Mouse (Mus musculus) forebrain, embryonic 14.5 days (tissue): ENCODE measurements at regions not wholly inside any gene's neighbourhood (a gene's known extent, or its start where the extent isn't known, plus 50 kb on each side); places are given as distances from the start of the nearest gene placed in this dataset.

ENCODE experiments used
- ATAC-seq: fragments of 200-750 bp; cut with Nextera tagmentation; 2 replicates; pipeline ENCODE4 v1.8.0; 2017; ENCODE audit warnings: mild to moderate bottlenecking, moderate library complexity
- DNase-seq: peaks from one replicate; pipeline ENCODE4 v3.0.0-alpha.2; 2015; ENCODE audit warnings: low spot score
- H3K27ac ChIP-seq: fragments of 300-500 bp; sonication (generic); 2 replicates; pipeline ENCODE4 v1.5.1; 2014; ENCODE audit warnings: low read depth, mild to moderate bottlenecking, control low read depth, low read length, moderate library complexity
- H3K27me3 ChIP-seq: fragments of 300-500 bp; sonication (generic); replicated peaks from 2 replicates; pipeline ENCODE4 v1.6.1; 2014; ENCODE audit warnings: low read length, control low read depth, mixed read lengths; ENCODE audit not compliant: control insufficient read depth, insufficient read depth
- H3K36me3 ChIP-seq: fragments of 300-500 bp; sonication (generic); 2 replicates; pipeline ENCODE4 v1.6.1; 2014; ENCODE audit warnings: low read length, control low read depth; ENCODE audit not compliant: control insufficient read depth, insufficient read depth
- H3K4me1 ChIP-seq: fragments of 300-500 bp; sonication (generic); 2 replicates; pipeline ENCODE4 v1.6.1; 2014; ENCODE audit warnings: antibody characterized with exemption, low read length, control low read depth; ENCODE audit not compliant: control insufficient read depth, insufficient read depth
- H3K4me2 ChIP-seq: fragments of 300-500 bp; sonication (generic); 2 replicates; pipeline ENCODE4 v1.6.1; 2014; ENCODE audit warnings: mild to moderate bottlenecking, control low read depth, low read length
- H3K4me3 ChIP-seq: fragments of 300-500 bp; sonication (generic); 2 replicates; pipeline ENCODE4 v1.5.1; 2014; ENCODE audit warnings: low read depth, low read length, control low read depth
- H3K9ac ChIP-seq: fragments of 300-500 bp; sonication (generic); 2 replicates; pipeline ENCODE4 v1.6.1; 2014; ENCODE audit warnings: mild to moderate bottlenecking, low read length, control low read depth, moderate library complexity
- H3K9me3 ChIP-seq: fragments of 300-500 bp; sonication (generic); replicated peaks from 2 replicates; pipeline ENCODE4 v1.6.1; 2016; ENCODE audit warnings: low read length, control low read depth, mixed read lengths; ENCODE audit not compliant: control insufficient read depth
- whole genome bisulfite sequencing: fragments of 180-500 bp; shearing (Covaris S2); extraction: QIAGEN DNeasy Blood & Tissue Kit; methylation state at CpG from one replicate; pipeline ENCODE4 v1.1.7; 2014; 5-methylcytosine and 5-hydroxymethylcytosine counted together

DNA sequence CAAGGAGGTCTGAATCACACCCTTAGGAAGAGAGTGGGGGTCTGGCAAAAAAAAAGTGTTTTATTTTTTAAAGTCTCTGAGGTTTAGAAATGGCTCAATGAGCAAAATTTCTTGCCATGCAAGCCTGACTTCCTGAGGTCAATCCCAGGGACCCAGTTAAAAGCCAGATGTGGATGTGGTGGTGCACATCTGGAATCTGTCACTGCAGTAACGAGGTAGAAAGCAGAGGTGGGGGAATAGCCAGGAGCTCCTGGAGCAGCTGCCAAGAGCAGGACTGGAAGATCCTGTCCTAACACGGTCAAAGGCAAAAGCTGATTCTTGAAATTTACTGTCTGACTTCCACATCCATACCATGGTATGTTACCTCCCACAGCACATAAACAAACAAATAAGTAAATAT lies 424.4 kb downstream of the Cdh26 start:
- Histone ChIP-seq H3K4me2 (no peak overlapping the region), H3K9me3 (no peaks in the 10 kb centered on the region), H3K9ac (no peak overlapping the region), H3K4me3 (no peak overlapping the region), H3K27me3 (no peaks in the 10 kb centered on the region), H3K4me1 (peaks cover 13% of the 10 kb centered on the region), H3K36me3 (no peaks in the 10 kb centered on the region), H3K27ac (no peak overlapping the region)
- WGBS: 59% methylated on average over 2 of the region's 2 CpGs
- DNase-seq (no peak), ATAC-seq (no peak)

- no peak overlapping the region for H3K9ac ChIP-seq
- ATAC-seq (no peak), DNase-seq (no peak)
- no peak overlapping the region for H3K4me2 ChIP-seq
- no peak overlapping the region for H3K27ac ChIP-seq
- H3K27me3 ChIP-seq: no peaks in the 10 kb centered on the region
- no peaks in the 10 kb centered on the region for H3K4me1 ChIP-seq
- no peaks in the 10 kb centered on the region for H3K9me3 ChIP-seq
- H3K36me3 ChIP-seq: no peaks in the 10 kb centered on the region
- H3K4me3 ChIP-seq: no peak overlapping the region
These were observed 432.3 kb downstream of the Cdh26 start for GRCm38 (mm10) chr2:178862620-178863019.

- Histone ChIP-seq H3K9ac (no peak overlapping the region), H3K27me3 (no peaks in the 10 kb centered on the region), H3K4me1 (no peaks in the 10 kb centered on the region), H3K4me3 (no peak overlapping the region), H3K4me2 (no peak overlapping the region), H3K27ac (no peak overlapping the region), H3K9me3 (no peaks in the 10 kb centered on the region), H3K36me3 (no peaks in the 10 kb centered on the region)
- DNase-seq (no peak), ATAC-seq (no peak)
- 74% methylated on average over 3 of the region's 3 CpGs for WGBS
These were observed 436.8 kb downstream of the Cdh26 start for GRCm38 (mm10) chr2:178867086-178867485.

DNA sequence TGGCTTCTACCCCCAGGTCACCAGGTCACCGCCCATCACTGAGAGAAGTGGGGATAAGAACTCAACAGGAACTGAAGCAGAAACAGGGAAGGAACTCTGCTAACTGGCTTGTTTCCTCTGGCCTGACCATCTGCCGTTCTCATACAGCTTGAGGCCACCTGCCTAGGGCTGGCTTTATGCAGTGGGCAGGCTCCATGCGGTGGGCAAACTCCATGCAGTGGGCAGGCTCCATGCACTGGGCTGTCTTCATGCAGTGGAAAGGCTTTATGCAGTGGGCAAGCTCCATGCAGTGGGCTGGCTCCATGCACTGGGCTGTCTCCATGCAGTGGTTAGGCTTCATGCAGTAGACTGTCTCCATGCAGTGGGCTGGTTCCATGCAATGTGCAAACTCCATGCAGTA lies 438.8 kb downstream of the Cdh26 start:
- no peak overlapping the region for H3K4me3 ChIP-seq
- no peaks in the 10 kb centered on the region for H3K9me3 ChIP-seq
- no peak overlapping the region for H3K9ac ChIP-seq
- DNase-seq: no peak
- no peaks in the 10 kb centered on the region for H3K4me1 ChIP-seq
- no peak overlapping the region for H3K27ac ChIP-seq
- no peak for ATAC-seq
- H3K36me3 ChIP-seq: no peaks in the 10 kb centered on the region
- 82% methylated on average over 3 of the region's 3 CpGs for WGBS
- H3K27me3 ChIP-seq: no peaks in the 10 kb centered on the region
- no peak overlapping the region for H3K4me2 ChIP-seq

GRCm38 (mm10) chr2:178878436-178878835 lies 448.1 kb downstream of the Cdh26 start:
- no peaks in the 10 kb centered on the region for H3K36me3 ChIP-seq
- H3K9ac ChIP-seq: no peak overlapping the region
- no peak overlapping the region for H3K4me3 ChIP-seq
- H3K27ac ChIP-seq: no peak overlapping the region; the same call in 1 of the 2 replicates
- no peaks in the 10 kb centered on the region for H3K27me3 ChIP-seq
- 78% methylated on average over 12 of the region's 12 CpGs for WGBS
- ATAC-seq: no peak
- no peaks in the 10 kb centered on the region for H3K9me3 ChIP-seq
- no peak for DNase-seq
- no peak overlapping the region for H3K4me2 ChIP-seq
- no peaks in the 10 kb centered on the region for H3K4me1 ChIP-seq

DNA sequence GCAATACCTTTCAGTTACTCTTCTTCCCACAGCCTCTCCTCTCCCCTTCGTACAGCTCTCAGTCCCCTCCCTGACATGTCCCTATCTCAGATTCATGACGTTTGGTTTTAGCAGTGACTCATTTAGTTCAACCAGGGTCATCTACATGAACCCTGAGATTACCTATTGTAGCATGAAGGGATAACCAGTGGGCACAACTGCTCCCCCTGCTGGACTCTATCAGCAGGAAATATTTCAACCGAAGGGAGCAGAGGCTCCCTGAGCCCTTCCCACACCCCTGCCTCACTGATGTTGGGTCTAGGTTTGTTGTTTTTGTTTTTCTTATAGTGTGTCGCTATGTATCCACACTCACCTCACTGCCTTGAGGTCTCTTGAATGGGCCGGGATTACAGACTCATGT lies 455.4 kb downstream of the Cdh26 start:
- no peak overlapping the region for H3K27ac ChIP-seq
- ATAC-seq: no peak
- H3K4me1 ChIP-seq: no peaks in the 10 kb centered on the region
- no peak overlapping the region for H3K9ac ChIP-seq
- no peaks in the 10 kb centered on the region for H3K27me3 ChIP-seq
- no peaks in the 10 kb centered on the region for H3K9me3 ChIP-seq
- H3K36me3 ChIP-seq: no peaks in the 10 kb centered on the region
- peak; percentile 31 for DNase-seq
- 60% methylated on average over 5 of the region's 5 CpGs for WGBS
- no peak overlapping the region for H3K4me3 ChIP-seq
- H3K4me2 ChIP-seq: no peak overlapping the region

DNA sequence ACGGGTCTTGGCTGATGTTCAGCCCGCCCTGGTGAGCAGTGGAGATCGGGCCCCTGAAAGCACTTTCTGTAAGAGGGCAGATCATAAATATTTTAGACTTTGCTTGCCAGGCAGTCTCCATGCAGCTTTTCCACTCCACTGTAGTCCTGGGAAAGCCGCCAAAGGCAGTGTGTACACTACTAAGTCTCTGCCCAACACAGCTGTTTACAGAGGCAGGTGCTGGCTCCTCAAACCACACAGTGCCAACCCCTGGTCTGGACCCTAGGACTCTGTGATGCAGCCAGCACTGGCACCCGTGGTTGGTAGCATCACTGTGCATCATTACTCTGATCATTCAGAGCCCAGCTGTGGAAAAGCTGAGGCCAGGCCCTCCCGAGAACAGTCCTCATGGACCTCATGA lies 458.4 kb downstream of the Cdh26 start:
- no peak overlapping the region for H3K27ac ChIP-seq
- no peak overlapping the region for H3K4me3 ChIP-seq
- no peaks in the 10 kb centered on the region for H3K4me1 ChIP-seq
- H3K27me3 ChIP-seq: no peaks in the 10 kb centered on the region
- no peaks in the 10 kb centered on the region for H3K36me3 ChIP-seq
- ATAC-seq (no peak), DNase-seq (peak; percentile 40)
- H3K9ac ChIP-seq: no peak overlapping the region
- WGBS: 55% methylated on average over 6 of the region's 6 CpGs
- H3K9me3 ChIP-seq: no peaks in the 10 kb centered on the region
- H3K4me2 ChIP-seq: no peak overlapping the region

GRCm38 (mm10) chr2:178902397-178902796 lies 472.1 kb downstream of the Cdh26 start:
- Histone ChIP-seq H3K27me3 (no peaks in the 10 kb centered on the region), H3K36me3 (no peaks in the 10 kb centered on the region), H3K9ac (no peak overlapping the region), H3K4me1 (no peaks in the 10 kb centered on the region), H3K4me3 (no peak overlapping the region), H3K27ac (no peak overlapping the region), H3K4me2 (no peak overlapping the region), H3K9me3 (no peaks in the 10 kb centered on the region)
- ATAC-seq (no peak), DNase-seq (no peak)
- WGBS: 91% methylated on average over 5 of the region's 5 CpGs

- H3K4me3 ChIP-seq: no peak overlapping the region
- H3K27me3 ChIP-seq: no peaks in the 10 kb centered on the region
- 0 out of 2 replicates have a peak, but pooled peaks cover 3% of the 10 kb centered on the region for H3K4me1 ChIP-seq
- H3K36me3 ChIP-seq: no peaks in the 10 kb centered on the region
- DNase-seq (peak; percentile 72), ATAC-seq (peak; percentile 66)
- H3K9me3 ChIP-seq: no peaks in the 10 kb centered on the region
- no peak overlapping the region for H3K27ac ChIP-seq
- no peak overlapping the region for H3K9ac ChIP-seq
- H3K4me2 ChIP-seq: no peak overlapping the region
- 53% methylated on average over 7 of the region's 7 CpGs for WGBS
These were observed 479.0 kb downstream of the Cdh26 start for GRCm38 (mm10) chr2:178909325-178909724.
